Mouse (Mus musculus): ENCODE measurements around the gene Prkar1b. TPM values are rescaled to one million over a fixed set of nuclear protein-coding genes. Genes with fewer than 3 reads are reported as not detected.
A peak's percentile ranks its signal among the peaks of the same experiment; 100 is the strongest.

Gene Prkar1b
- total RNA-seq (2021) = 100 to 1,000 TPM; 738 to 861 TPM

DNA sequence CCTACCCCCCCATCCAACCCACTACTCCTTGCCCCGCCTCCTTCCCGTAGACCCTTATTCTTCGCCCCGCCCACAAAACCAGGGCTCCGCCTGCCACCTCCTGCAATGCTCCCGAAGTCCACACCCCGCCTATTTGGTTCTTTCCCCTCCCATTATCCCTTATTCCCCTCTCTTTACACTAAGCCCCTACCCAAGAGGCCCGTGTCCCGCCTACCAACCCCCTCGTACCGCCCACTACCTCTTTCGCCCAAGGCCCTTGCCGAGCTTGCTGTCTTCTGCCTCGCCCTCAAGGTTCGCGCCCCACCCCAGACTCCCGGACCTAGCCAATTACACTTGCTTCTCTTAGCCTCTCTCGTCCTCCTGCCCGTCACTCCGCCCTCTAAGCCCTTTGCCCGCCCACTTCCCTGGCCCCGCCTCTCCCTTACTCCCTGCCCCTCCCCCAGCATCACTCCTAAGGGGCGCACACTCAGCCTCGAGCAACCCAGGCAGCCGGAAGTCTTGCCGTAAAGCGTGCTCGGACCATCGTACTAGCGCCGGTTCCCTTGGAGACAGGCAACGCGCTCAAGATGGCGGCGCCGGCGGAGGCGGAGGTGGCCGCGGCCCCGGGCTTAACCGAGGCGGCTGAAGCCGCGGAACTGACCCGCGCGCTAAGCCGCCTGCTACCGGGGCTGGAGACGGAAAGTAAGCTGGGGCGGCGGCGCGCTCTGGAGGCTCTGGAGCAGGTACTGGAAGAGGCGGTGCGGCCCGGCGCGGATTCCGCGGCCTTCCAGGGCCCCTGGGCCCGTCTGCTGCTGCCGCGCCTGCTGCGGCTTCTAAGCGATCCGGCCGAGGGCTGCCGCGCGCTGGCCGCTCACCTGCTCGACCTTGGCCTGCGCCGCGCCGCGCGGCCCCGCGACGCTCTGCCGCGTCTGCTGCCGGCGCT, at the start of gene Prkar1b, which contains the start of gene Dnaaf5:
Gene Prkar1b (minus strand): TSS at position 321 of the 922 bp plus-strand sequence.
Gene Dnaaf5 (plus strand): TSS at position 543 of the 922 bp plus-strand sequence.
- peak; percentile 95 to 96 for DNase-seq (ENCODE audit: low spot score in 2 of 2)
- intact Hi-C loops (cut with DNase I) = no loop called here

- intact Hi-C loops (cut with DNase I) = no loop called here
- no peak for DNase-seq (ENCODE audit: low spot score in 2 of 2)
Observed at GRCm38 (mm10) chr5:139199636-139199994, 49.8 kb upstream of the Prkar1b start.

DNA sequence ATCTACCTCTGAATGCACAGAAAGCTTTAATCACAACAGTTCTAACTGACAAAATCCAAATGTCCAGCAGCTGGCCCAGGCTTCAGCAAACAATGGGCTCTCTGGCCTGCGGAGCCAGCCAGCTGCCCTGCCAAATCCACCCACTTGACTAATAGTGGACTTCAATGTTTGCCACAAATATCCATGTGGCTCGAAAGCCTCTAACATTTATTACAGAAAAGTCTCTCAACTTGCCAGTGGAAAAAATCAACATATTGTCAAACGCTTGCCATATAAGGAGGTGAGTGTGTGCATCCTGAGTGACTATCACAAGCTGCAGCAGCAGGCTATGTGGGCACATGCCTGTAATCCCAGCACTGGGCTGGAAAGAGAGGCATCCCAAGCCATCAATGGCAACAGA, 49.0 kb upstream of the Prkar1b start:
- intact Hi-C loops (cut with DNase I) = no loop called here
- no peak for DNase-seq (ENCODE audit: low spot score in 2 of 2)

- peak; percentile 40 to 69 for DNase-seq (ENCODE audit: low spot score in 2 of 2)
- intact Hi-C loops (cut with DNase I) = no loop called here
Observed at GRCm38 (mm10) chr5:139190958-139191357, 41.2 kb upstream of the Prkar1b start.

GRCm38 (mm10) chr5:139189726-139190125, 39.9 kb upstream of the Prkar1b start:
- no peak for DNase-seq (ENCODE audit: low spot score in 2 of 2)
- intact Hi-C loops (cut with DNase I) = loop anchor here (5.0 kb wide), 1 partner anchor 52 kb away; no protein-coding TSS in a partner anchor

GRCm38 (mm10) chr5:139184897-139185296, 35.1 kb upstream of the Prkar1b start:
- no peak for DNase-seq (ENCODE audit: low spot score in 2 of 2)
- intact Hi-C loops (cut with DNase I) = loop anchor here (5.0 kb wide), 2 partner anchors 42 to 48 kb away; no protein-coding TSS in a partner anchor

GRCm38 (mm10) chr5:139183601-139184000, 33.8 kb upstream of the Prkar1b start:
- no peak for DNase-seq (ENCODE audit: low spot score in 2 of 2)
- intact Hi-C loops (cut with DNase I) = loop anchor here (5.0 kb wide), 1 partner anchor 44 kb away; no protein-coding TSS in a partner anchor

DNA sequence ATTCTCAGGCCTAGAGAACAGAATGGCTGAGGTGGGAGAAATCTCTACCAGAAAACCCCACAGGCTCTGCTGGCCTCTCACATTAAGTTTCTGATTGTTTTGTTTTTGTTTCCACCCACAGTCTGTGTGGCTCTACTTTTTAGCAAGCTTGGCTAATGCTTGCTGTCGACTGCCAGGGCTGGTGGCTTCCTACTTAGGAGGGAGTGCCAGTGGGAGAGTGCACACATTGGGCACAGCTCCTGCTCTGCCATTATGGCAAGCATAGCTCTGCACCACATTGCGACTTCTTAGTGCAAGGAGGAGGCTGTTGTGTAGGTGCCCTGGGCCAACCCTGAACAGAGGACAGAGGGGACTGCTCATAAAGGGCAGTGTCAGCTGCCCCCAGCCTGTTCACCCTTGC, 33.3 kb upstream of the Prkar1b start:
- intact Hi-C loops (cut with DNase I) = loop anchor here (5.0 kb wide), 1 partner anchor 44 kb away; no protein-coding TSS in a partner anchor
- DNase-seq (ENCODE audit: low spot score in 2 of 2) = no peak

DNA sequence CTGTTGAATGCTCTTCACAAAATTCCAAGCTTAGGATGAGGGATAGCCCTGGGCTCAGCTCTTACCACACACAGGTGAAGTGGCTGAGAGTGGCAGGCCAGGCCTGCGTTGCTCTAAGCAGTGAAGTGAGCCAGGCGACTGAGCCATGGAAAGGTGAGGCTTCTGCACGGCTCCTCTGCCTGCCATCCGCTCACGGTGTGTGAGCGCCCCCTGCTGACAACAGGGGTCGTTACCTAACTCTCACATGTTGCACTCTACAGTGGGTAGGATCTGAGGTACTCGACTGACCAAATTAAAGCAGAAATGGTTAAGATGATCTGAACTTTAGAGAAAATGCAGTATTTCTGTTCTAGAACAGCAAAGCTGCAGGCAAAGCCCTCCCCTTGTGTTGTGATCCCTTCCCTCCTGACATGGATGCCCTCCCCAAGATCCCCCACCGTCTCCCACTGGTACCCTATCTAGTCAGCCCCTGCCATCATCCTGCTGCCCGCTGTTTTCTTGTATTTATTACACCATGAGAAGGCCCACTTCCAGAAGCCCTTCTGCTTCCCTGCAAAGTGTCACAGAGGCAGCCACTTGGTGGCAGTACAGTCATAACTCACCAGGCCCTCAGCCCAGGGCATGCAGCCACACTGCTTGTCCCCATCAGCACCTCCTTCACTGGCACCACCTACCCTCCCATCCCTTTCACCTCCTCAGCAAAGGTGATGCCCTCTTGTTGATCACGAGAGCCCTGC, 29.3 kb upstream of the Prkar1b start:
- DNase-seq (ENCODE audit: low spot score in 2 of 2) = peak; percentile 70 to 75
- intact Hi-C loops (cut with DNase I) = loop anchor here (2.0 kb wide), 1 partner anchor 330 kb away; no protein-coding TSS in a partner anchor

GRCm38 (mm10) chr5:139174556-139175547, 25.1 kb upstream of the Prkar1b start:
- DNase-seq (ENCODE audit: low spot score in 2 of 2) = no peak
- intact Hi-C loops (cut with DNase I) = no loop called here

- no peak for DNase-seq (ENCODE audit: low spot score in 2 of 2)
Observed at GRCm38 (mm10) chr5:139174141-139174540, 24.3 kb upstream of the Prkar1b start.

DNA sequence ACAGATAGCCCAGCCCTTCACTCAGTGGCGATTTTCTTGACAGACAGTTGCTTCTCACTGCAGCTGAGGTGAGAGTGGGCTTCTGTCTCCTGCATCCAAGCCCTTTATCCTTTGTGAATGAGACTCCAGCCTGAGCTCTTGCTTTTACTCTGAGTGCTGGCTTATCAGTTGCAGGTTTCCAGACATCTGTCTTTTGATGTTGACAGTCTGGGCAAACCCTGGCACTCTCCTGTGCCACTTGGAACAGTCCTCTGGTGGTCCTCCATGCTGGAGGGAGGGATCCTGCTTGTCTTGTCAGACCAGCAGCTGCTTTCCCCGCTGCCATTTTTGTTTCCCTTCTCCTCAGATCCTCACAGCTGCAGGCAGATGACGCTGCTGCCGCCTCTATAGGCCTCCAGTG, 22.1 kb upstream of the Prkar1b start:
- intact Hi-C loops (cut with DNase I) = no loop called here
- no peak for DNase-seq (ENCODE audit: low spot score in 2 of 2)

More at GRCm38 (mm10) chr5:139174141-139174540, 24.3 kb upstream of the Prkar1b start:
- intact Hi-C loops (cut with DNase I) = no loop called here

DNA sequence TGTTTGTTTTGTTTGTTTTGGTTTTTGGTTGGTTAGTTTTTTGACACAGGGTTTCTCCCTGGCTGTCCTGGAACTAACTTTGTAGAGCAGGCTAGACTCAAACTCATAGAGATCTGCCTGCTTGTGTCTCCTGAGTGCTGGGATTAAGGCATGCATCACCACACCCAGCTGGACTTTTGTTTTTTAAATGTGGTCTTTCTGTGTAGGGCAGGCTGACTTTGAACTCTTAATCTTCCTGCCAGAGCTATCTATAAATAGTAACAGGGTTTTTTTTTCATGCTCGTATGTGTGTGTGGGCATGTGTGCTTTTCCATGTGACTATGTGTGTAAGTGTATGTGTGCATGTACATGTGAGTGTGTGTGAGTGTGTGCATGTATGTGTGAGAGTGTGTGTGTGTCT, 17.7 kb upstream of the Prkar1b start:
- no peak for DNase-seq (ENCODE audit: low spot score in 2 of 2)
- intact Hi-C loops (cut with DNase I) = no loop called here

GRCm38 (mm10) chr5:139166781-139167361, 17.1 kb upstream of the Prkar1b start:
- DNase-seq (ENCODE audit: low spot score in 2 of 2) = no peak
- intact Hi-C loops (cut with DNase I) = no loop called here

GRCm38 (mm10) chr5:139161632-139162031, 11.8 kb upstream of the Prkar1b start:
- DNase-seq (ENCODE audit: low spot score in 2 of 2) = no peak
- intact Hi-C loops (cut with DNase I) = no loop called here

DNA sequence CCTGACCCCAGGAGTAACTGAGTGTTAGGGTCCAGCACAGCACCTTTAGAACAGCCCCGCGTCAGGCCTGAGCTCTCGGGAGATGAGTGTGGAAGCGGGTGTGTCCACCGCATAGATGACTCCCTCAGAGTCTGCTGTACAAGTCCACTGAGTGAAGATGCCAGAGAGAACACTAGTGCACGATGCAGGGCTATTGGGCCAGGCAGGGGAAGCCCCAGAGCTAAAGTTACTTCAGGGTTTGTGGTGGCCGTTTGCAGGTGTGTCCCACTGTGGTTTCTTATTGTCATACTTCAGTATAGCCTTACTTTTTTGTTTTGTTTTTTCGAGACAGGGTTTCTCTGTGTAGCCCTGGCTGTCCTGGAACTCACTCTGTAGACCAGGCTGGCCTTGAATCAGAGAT, 11.1 kb upstream of the Prkar1b start:
- DNase-seq (ENCODE audit: low spot score in 2 of 2) = no peak
- intact Hi-C loops (cut with DNase I) = no loop called here

DNA sequence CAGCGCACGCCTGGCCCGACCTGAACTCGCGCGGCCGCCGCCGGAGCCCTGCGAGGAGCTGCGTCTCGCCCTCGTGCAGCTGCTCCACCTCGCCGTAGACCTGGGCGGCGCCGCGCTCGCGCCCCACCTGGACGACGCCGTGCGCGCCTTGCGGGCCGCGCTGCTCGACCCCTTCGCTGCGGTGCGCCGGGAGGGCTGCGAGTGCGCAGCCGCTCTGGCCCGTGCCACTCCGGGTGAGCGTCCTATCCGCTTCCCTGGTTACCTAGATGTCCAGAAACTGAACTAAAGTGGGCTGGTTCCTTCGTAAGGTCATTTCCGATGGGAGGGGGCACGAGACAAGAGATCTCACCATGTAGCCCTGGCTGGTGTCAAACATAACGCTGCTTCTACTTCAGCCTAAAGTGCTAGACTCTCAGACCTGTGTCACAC, 816 bp upstream of the Prkar1b start:
- DNase-seq (ENCODE audit: low spot score in 2 of 2) = peak in 1 of 2 experiments; percentile 64
- intact Hi-C loops (cut with DNase I) = no loop called here

DNA sequence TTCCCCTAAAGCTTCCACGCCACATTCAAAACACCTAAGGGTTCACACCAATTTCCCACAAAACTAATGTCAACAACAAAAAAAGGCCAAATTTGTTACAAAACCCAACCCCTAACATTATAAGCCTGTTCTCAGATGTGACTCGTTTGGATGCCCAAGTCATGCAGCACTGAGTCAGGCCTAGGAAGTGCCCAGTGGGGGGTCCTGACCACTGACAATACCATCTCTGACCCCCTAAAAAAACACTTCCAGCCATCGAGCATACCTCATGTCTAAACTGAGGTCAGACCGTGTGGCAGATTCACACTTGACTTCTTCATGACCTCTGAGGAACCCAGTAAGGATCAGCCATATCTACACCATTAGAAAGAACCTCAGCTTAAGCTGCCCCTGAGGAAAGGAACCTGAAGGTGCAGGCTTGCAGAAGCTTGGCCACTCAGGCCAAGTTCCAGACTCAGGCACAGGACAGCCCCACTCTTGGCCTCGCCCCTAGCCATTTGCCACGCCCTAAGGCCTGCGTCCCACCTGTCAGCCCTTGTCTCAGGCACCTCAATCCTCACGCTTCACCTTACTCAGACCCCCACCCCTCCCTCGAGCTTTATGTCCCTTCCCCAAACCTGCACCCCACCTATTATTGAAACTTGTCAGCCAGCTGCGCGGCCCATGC, 662 bp downstream of the Prkar1b start:
- DNase-seq (ENCODE audit: low spot score in 2 of 2) = no peak
- intact Hi-C loops (cut with DNase I) = no loop called here
